Mouse (Mus musculus): ENCODE data around the gene Pkn1. TPM values are rescaled to one million over a fixed set of nuclear protein-coding genes. Genes with fewer than 3 reads are reported as not detected.

Gene Pkn1
- polyA plus RNA-seq, 1 experiment from 2014 or later, result 20.6 TPM

- 86% methylated on average over 10 of the region's 10 CpGs for WGBS
- Histone ChIP-seq H3K9me3 (replicated peaks; ENCODE audit: control insufficient read depth, low read length) (no peaks in the 10 kb centered on the region), H3K4me1 (ENCODE audit: control insufficient read depth, insufficient read depth, low read length) (peaks cover 3% of the 10 kb centered on the region), H3K27ac (replicated peaks; ENCODE audit: low read depth, low read length) (no peak overlapping the region), H3K9ac (replicated peaks; ENCODE audit: low read length) (no peak overlapping the region), H3K4me2 (ENCODE audit: low read depth, low read length) (no peak overlapping the region), H3K27me3 (ENCODE audit: control insufficient read depth, insufficient read depth, low read length) (no peaks in the 10 kb centered on the region), H3K36me3 (replicated peaks; ENCODE audit: control insufficient read depth, insufficient read depth, low read depth, low read length) (0 out of 2 replicates have a peak, but pooled peaks cover 2% of the 10 kb centered on the region), H3K4me3 (ENCODE audit: low read depth, low read length) (no peak overlapping the region)
- ATAC-seq (replicated peaks; ENCODE audit: insufficient number of reproducible peaks, low FRiP score, low TSS enrichment, low read depth) (no peak), DNase-seq (ENCODE audit: low spot score) (no peak)
Observed at GRCm38 (mm10) chr8:83693609-83694236, 5.3 kb downstream of the Pkn1 start.

- H3K27ac ChIP-seq (replicated peaks; ENCODE audit: low read depth, low read length), result no peak overlapping the region
- H3K4me1 ChIP-seq (ENCODE audit: control insufficient read depth, insufficient read depth, low read length), result no peaks in the 10 kb centered on the region; the same call in 1 of the 2 replicates
- H3K4me3 ChIP-seq (ENCODE audit: low read depth, low read length), result no peak overlapping the region
- H3K9ac ChIP-seq (replicated peaks; ENCODE audit: low read length), result no peak overlapping the region
- no peaks in the 10 kb centered on the region for H3K27me3 ChIP-seq (ENCODE audit: control insufficient read depth, insufficient read depth, low read length)
- DNase-seq (ENCODE audit: low spot score) (no peak), ATAC-seq (replicated peaks; ENCODE audit: insufficient number of reproducible peaks, low FRiP score, low TSS enrichment, low read depth) (no peak)
- no peaks in the 10 kb centered on the region for H3K9me3 ChIP-seq (replicated peaks; ENCODE audit: control insufficient read depth, low read length)
- no peak overlapping the region for H3K4me2 ChIP-seq (ENCODE audit: low read depth, low read length)
- H3K36me3 ChIP-seq (replicated peaks; ENCODE audit: control insufficient read depth, insufficient read depth, low read depth, low read length), result peaks cover 2% of the 10 kb centered on the region; the same call in 1 of the 2 replicates
- WGBS, result 85% methylated on average over 6 of the region's 6 CpGs
Observed at GRCm38 (mm10) chr8:83689264-83689663, 9.7 kb downstream of the Pkn1 start.

- ATAC-seq (replicated peaks; ENCODE audit: insufficient number of reproducible peaks, low FRiP score, low TSS enrichment, low read depth) (no peak), DNase-seq (ENCODE audit: low spot score) (no peak)
- Histone ChIP-seq H3K9ac (replicated peaks; ENCODE audit: low read length) (no peak overlapping the region), H3K9me3 (replicated peaks; ENCODE audit: control insufficient read depth, low read length) (no peaks in the 10 kb centered on the region), H3K27me3 (ENCODE audit: control insufficient read depth, insufficient read depth, low read length) (no peaks in the 10 kb centered on the region), H3K36me3 (replicated peaks; ENCODE audit: control insufficient read depth, insufficient read depth, low read depth, low read length) (no peaks in the 10 kb centered on the region; the same call in 1 of the 2 replicates), H3K27ac (replicated peaks; ENCODE audit: low read depth, low read length) (no peak overlapping the region), H3K4me3 (ENCODE audit: low read depth, low read length) (no peak overlapping the region), H3K4me2 (ENCODE audit: low read depth, low read length) (no peak overlapping the region), H3K4me1 (ENCODE audit: control insufficient read depth, insufficient read depth, low read length) (peaks cover 3% of the 10 kb centered on the region; the same call in 1 of the 2 replicates)
- 92% methylated on average over 9 of the region's 9 CpGs for WGBS
Observed at GRCm38 (mm10) chr8:83684517-83684916, 14.5 kb downstream of the Pkn1 start.

- WGBS, result 7% methylated on average over 6 of the region's 6 CpGs
- ATAC-seq (replicated peaks; ENCODE audit: insufficient number of reproducible peaks, low FRiP score, low TSS enrichment, low read depth) (peak; percentile 66; the same call in 1 of the 2 replicates), DNase-seq (ENCODE audit: low spot score) (peak; percentile 55)
- H3K9ac ChIP-seq (replicated peaks; ENCODE audit: low read length), result peak overlapping the region; percentile 25; the same call in 1 of the 2 replicates
- peak overlapping the region; percentile 70 for H3K27ac ChIP-seq (replicated peaks; ENCODE audit: low read depth, low read length)
- H3K4me2 ChIP-seq (ENCODE audit: low read depth, low read length), result no peak overlapping the region; the same call in 1 of the 2 replicates
- H3K4me3 ChIP-seq (ENCODE audit: low read depth, low read length), result no peak overlapping the region
- H3K36me3 ChIP-seq (replicated peaks; ENCODE audit: control insufficient read depth, insufficient read depth, low read depth, low read length), result peaks cover 4% of the 10 kb centered on the region
- no peaks in the 10 kb centered on the region for H3K9me3 ChIP-seq (replicated peaks; ENCODE audit: control insufficient read depth, low read length)
- no peaks in the 10 kb centered on the region for H3K27me3 ChIP-seq (ENCODE audit: control insufficient read depth, insufficient read depth, low read length)
- peaks cover 3% of the 10 kb centered on the region; the same call in 1 of the 2 replicates for H3K4me1 ChIP-seq (ENCODE audit: control insufficient read depth, insufficient read depth, low read length)
Observed at GRCm38 (mm10) chr8:83681099-83681498, 17.9 kb downstream of the Pkn1 start.

GRCm38 (mm10) chr8:83680603-83681002 lies 18.4 kb downstream of the Pkn1 start:
- Histone ChIP-seq H3K9ac (replicated peaks; ENCODE audit: low read length) (peak overlapping the region; percentile 25; the same call in 1 of the 2 replicates), H3K4me1 (ENCODE audit: control insufficient read depth, insufficient read depth, low read length) (peaks cover 3% of the 10 kb centered on the region; the same call in 1 of the 2 replicates), H3K36me3 (replicated peaks; ENCODE audit: control insufficient read depth, insufficient read depth, low read depth, low read length) (peaks cover 4% of the 10 kb centered on the region), H3K9me3 (replicated peaks; ENCODE audit: control insufficient read depth, low read length) (no peaks in the 10 kb centered on the region), H3K27ac (replicated peaks; ENCODE audit: low read depth, low read length) (peak overlapping the region; percentile 70), H3K27me3 (ENCODE audit: control insufficient read depth, insufficient read depth, low read length) (no peaks in the 10 kb centered on the region), H3K4me2 (ENCODE audit: low read depth, low read length) (no peak overlapping the region; the same call in 1 of the 2 replicates), H3K4me3 (ENCODE audit: low read depth, low read length) (no peak overlapping the region)
- ATAC-seq (replicated peaks; ENCODE audit: insufficient number of reproducible peaks, low FRiP score, low TSS enrichment, low read depth) (no peak), DNase-seq (ENCODE audit: low spot score) (no peak)
- WGBS, result 66% methylated on average over 5 of the region's 5 CpGs

GRCm38 (mm10) chr8:83679866-83680265 lies 19.1 kb downstream of the Pkn1 start:
- Histone ChIP-seq H3K9me3 (replicated peaks; ENCODE audit: control insufficient read depth, low read length) (no peaks in the 10 kb centered on the region), H3K36me3 (replicated peaks; ENCODE audit: control insufficient read depth, insufficient read depth, low read depth, low read length) (peaks cover 4% of the 10 kb centered on the region), H3K4me3 (ENCODE audit: low read depth, low read length) (no peak overlapping the region), H3K4me2 (ENCODE audit: low read depth, low read length) (no peak overlapping the region), H3K4me1 (ENCODE audit: control insufficient read depth, insufficient read depth, low read length) (peaks cover 3% of the 10 kb centered on the region; the same call in 1 of the 2 replicates), H3K27me3 (ENCODE audit: control insufficient read depth, insufficient read depth, low read length) (no peaks in the 10 kb centered on the region), H3K9ac (replicated peaks; ENCODE audit: low read length) (no peak overlapping the region), H3K27ac (replicated peaks; ENCODE audit: low read depth, low read length) (no peak overlapping the region)
- 92% methylated on average over 12 of the region's 12 CpGs for WGBS
- no peak for ATAC-seq (replicated peaks; ENCODE audit: insufficient number of reproducible peaks, low FRiP score, low TSS enrichment, low read depth)
- DNase-seq (ENCODE audit: low spot score), result no peak

- no peak overlapping the region for H3K9ac ChIP-seq (replicated peaks; ENCODE audit: low read length)
- no peak overlapping the region for H3K4me2 ChIP-seq (ENCODE audit: low read depth, low read length)
- H3K27me3 ChIP-seq (ENCODE audit: control insufficient read depth, insufficient read depth, low read length), result no peaks in the 10 kb centered on the region
- H3K9me3 ChIP-seq (replicated peaks; ENCODE audit: control insufficient read depth, low read length), result no peaks in the 10 kb centered on the region
- 89% methylated on average over 5 of the region's 5 CpGs for WGBS
- no peak overlapping the region for H3K4me3 ChIP-seq (ENCODE audit: low read depth, low read length)
- no peaks in the 10 kb centered on the region for H3K4me1 ChIP-seq (ENCODE audit: control insufficient read depth, insufficient read depth, low read length)
- peaks cover 4% of the 10 kb centered on the region for H3K36me3 ChIP-seq (replicated peaks; ENCODE audit: control insufficient read depth, insufficient read depth, low read depth, low read length)
- no peak for ATAC-seq (replicated peaks; ENCODE audit: insufficient number of reproducible peaks, low FRiP score, low TSS enrichment, low read depth)
- DNase-seq (ENCODE audit: low spot score), result no peak
- no peak overlapping the region for H3K27ac ChIP-seq (replicated peaks; ENCODE audit: low read depth, low read length)
Observed at GRCm38 (mm10) chr8:83674497-83674896, 24.5 kb downstream of the Pkn1 start.

- H3K4me2 ChIP-seq (ENCODE audit: low read depth, low read length), result no peak overlapping the region
- H3K27me3 ChIP-seq (ENCODE audit: control insufficient read depth, insufficient read depth, low read length), result peaks cover 1% of the 10 kb centered on the region
- DNase-seq (ENCODE audit: low spot score), result no peak
- no peak overlapping the region for H3K4me3 ChIP-seq (ENCODE audit: low read depth, low read length)
- H3K27ac ChIP-seq (replicated peaks; ENCODE audit: low read depth, low read length), result no peak overlapping the region
- no peak for ATAC-seq (replicated peaks; ENCODE audit: insufficient number of reproducible peaks, low FRiP score, low TSS enrichment, low read depth)
- H3K36me3 ChIP-seq (replicated peaks; ENCODE audit: control insufficient read depth, insufficient read depth, low read depth, low read length), result no peaks in the 10 kb centered on the region; the same call in none of the 2 replicates
- H3K4me1 ChIP-seq (ENCODE audit: control insufficient read depth, insufficient read depth, low read length), result peaks cover 2% of the 10 kb centered on the region; the same call in 1 of the 2 replicates
- WGBS, result 47% methylated on average over 5 of the region's 5 CpGs
- H3K9ac ChIP-seq (replicated peaks; ENCODE audit: low read length), result no peak overlapping the region
- no peaks in the 10 kb centered on the region for H3K9me3 ChIP-seq (replicated peaks; ENCODE audit: control insufficient read depth, low read length)
Observed at GRCm38 (mm10) chr8:83672936-83673335, 26.0 kb downstream of the Pkn1 start.
